Mouse (Mus musculus) retina, postnatal 7 days (tissue): ENCODE measurements around the gene Galk2.

ENCODE experiments used
- DNase-seq: peaks from one replicate; pipeline ENCODE4 v3.0.0-alpha.2; 2012; ENCODE audit warnings: low read depth, low spot score

Galk2 gene

DNA sequence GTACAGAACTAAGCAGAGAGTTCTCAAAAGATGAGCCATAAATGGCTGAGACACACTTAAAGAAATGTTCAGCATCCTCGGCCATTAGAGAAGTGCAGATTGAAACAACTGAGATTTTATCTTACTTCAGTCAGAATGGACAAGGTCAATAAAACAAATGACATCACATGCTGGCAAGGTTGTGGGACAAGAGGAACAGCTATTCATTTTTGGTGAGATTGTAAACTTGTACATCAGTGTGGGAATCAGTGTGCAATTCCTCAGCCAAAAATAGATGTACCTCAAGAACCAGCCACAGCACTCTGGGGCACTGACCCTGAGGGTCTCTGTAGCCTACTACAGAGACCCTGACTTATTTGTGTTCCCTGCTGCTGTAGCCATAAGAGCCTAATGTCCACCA lies 84.4 kb downstream of the Galk2 start:
- DNase-seq = no peak

DNA sequence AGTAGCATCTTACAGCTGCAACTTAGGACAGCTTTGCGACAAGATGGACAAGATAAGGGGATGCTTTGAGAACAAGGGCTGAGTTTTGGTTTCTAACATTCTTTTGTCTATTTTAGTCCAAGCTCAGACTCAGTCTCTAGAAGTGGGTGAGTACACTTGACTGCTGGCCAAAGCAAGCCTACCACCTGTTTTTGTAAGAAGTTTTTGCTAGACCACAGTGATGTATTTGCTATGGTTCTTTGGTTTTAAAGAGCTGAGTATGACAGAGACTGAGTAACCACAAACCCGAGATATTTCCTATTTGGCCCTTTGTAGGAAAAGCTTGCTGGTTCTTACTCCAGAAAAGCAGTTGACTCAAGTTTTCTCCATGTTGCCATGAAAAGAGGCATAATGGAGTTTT lies 89.3 kb downstream of the Galk2 start:
- no peak for DNase-seq

DNA sequence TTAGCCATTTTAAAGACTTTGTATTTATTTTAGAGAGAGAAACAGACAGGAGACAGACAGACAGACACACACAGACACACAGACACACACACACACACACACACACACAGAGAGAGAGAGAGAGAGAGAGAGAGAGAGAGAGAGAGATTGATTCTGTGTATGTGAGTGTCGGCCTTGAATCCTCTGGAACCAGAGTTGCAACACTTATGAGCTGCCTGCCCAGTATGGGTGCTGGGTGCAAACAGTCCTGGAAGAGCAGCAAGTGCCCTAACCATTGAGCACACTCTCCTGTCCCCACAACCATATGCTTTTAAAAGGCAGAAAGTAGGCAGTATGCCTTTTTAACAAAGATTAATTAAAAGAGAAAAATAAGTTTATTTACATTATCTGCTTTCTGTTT lies 109.9 kb downstream of the Galk2 start:
- no peak for DNase-seq

DNA sequence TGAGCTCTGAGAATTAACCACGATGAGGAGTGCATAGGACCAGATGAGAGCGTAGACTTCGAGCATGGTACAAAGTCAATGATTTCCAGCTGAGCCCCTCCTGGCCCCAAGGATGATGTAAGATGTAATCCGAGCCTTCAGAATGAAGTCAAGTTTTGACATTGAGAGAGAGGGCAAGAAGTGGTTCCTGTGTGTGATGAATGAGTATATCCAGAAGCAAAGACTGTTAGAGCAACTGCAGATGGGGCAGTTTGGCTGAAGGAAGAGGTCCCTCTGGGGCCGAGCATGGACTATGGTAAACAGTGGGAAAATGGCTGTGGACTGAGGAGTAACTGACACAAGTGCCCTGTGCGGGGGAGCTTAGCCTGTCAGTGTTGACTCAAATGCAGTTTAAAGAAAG lies 114.3 kb downstream of the Galk2 start:
- no peak for DNase-seq

DNA sequence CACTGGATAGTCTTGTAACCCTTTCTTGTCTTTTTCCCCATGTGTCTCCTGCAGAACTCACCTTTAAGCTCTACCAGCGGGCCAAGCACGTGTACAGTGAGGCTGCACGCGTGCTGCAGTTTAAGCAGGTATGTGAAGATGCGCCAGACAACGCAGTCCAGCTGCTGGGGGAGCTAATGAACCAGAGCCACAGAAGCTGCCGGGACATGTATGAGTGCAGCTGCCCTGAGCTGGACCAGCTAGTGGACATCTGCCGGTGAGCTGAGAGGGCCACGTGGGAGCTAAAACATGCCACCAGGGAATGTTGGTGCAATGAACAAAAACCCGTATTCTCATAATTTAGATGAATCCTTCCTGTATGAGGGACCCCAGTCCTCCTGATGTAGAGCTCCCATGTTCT lies 116.3 kb downstream of the Galk2 start:
- no peak for DNase-seq

DNA sequence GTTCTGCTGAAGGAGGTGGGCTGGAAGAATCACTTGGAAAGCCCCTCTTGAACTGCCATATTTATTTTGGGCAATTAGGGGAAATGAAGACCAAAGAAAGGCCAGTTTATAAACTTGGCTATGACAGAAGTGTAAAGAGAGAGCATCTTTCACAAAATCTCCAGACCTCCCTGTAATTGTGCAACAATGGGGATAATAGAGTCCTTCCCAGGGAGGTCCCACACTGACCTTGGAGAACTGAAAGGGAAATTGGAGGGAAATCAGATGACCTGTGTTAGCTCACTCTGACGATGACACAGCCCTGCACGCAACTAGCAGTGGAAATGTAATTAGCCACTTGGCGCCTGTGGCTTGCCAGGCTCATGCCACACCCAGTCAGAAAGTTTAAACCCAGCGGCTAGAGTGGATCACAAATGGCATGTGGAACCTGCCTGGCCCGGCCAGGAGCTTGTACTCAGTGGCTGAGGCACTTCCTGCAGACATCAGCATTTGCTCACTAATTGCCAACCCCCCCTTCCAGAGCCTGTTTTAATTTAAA lies 117.0 kb downstream of the Galk2 start:
- no peak for DNase-seq

- DNase-seq = no peak
Measured at GRCm38 (mm10) chr2:126002291-126002690, 143.4 kb downstream of the Galk2 start.

GRCm38 (mm10) chr2:126006088-126006487 lies 147.2 kb downstream of the Galk2 start:
- DNase-seq = peak; percentile 17

DNA sequence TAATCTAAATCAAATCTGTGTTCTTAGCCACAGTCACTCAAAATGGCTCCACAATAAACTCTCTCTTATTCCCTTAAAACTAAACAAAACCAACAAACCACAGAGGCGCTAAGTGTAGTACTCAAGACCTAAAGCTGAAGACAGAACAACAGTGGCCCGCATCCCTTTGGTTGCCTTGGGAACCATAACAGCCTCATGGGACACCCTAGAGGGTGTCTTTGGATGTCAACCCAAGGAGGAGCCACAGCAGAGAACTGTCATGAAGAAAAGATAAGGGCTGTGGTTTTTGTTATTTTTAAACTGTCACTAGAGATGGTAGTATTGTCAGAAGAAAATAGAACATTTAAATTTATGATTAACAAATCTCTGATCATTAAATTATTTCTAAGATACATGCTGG lies 147.8 kb downstream of the Galk2 start:
- no peak for DNase-seq

DNA sequence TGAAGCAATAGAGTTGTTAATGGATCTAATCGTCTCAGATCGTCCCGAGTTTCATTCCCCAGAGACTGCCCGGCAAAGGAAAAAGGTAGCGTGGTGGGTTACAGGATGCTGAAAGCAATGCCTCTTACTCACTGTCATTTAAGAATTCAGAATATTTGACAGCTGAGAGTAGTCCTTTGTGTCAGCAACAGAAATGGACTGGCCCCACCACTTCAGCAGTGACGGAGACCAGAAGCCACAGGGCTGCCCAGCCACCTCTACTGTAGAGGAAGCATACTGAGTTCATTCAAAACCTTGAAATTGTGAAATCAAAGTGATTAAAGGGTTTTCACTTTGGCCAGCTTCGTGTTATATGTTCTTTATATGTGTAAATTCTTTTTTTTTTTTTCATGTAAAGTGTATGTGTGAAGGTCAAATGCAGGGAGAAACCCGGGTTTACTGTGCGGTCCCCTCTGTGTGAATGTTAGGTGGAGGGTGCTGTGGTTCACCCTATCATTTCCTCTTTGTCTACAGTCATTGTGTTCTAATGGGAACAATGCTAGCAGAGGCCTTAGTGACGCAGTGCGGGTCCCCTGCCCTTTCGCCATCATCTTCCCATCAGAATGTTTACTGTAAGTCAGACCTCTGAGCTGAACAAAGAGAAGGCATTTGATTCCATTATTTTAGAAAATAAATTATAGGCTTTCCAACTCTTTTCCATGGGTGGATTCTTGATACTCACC lies 156.2 kb downstream of the Galk2 start:
- no peak for DNase-seq

DNA sequence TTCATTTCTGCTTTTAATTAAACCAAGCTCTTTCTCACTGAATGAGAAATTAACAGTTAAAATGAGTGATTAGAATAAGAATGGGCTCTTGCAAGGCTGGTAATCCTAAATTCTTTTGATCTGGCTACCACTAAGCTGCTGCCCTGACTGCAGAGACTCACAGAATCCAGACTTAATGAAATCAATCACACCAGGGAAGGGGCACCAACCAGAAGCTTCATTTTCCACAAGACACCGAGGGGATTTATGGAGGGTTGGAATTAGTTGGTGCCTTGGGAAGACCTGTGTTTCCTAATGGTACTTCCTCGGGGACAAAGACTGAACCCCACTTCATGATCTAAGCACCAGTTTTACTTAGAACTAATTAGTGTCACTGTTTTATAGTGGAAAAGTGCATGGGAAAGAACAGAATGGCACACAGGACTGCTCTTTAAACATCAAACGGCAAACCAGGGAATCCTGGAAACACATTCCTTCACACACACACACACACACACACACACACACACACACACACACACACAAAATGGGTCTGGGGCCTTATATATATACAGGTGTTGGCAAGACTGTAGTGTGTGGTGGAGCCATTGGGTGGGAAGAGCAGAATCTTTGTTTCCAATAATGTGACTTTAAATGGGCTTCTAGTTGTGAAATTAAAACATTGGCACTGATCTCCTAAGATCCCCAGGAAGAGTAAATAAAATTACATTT lies 157.0 kb downstream of the Galk2 start:
- no peak for DNase-seq

GRCm38 (mm10) chr2:126031186-126031900 lies 172.4 kb downstream of the Galk2 start:
- DNase-seq = no peak

GRCm38 (mm10) chr2:126033114-126033972 lies 174.4 kb downstream of the Galk2 start:
- no peak for DNase-seq
